Mouse (Mus musculus) thymus, adult 2 months (tissue): ENCODE data around the gene Krt1.

Experiments used
- CTCF ChIP-seq: fragments of 200-500 bp; IDR thresholded peaks from 2 replicates; pipeline ENCODE4 v1.5.1; 2012; ENCODE audit warnings: mild to moderate bottlenecking, control low read depth, low read length, moderate library complexity, borderline replicate concordance; ENCODE audit not compliant: control insufficient read depth, poor library complexity, insufficient read depth; ENCODE audit errors: extremely low read depth
- POLR2A ChIP-seq: fragments of 200-500 bp; IDR thresholded peaks from 2 replicates; pipeline ENCODE4 v1.6.1; 2012; ENCODE audit warnings: mild to moderate bottlenecking, low read length, control low read depth, moderate library complexity; ENCODE audit not compliant: control insufficient read depth, poor library complexity, insufficient read depth; ENCODE audit errors: extremely low read depth

DNA sequence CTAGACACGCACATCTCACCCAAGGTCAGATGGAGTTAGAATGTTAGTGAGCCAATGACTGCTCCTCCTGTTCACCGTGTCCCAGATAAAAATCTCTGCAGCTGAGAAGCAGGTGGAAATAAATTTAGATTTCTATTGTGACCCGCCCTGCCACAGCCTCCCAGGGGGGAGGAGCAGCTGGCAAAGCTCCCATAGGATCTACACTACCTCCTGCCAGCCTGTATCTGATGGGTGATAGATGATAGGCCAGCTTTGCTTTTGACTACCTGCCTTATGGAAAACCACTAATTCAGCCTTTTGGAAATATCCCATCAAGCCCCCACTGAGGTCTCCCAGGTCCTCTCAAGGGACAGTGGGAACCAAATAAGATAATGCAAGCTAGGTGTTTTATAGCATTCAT lies 5.1 kb upstream of the Krt1 start:
- no peak for TF ChIP-seq POLR2A
- TF ChIP-seq CTCF = no peak
